Mouse (Mus musculus) midbrain, embryonic 15.5 days (tissue): ENCODE results near the gene Lclat1. TPM values are rescaled to one million over a fixed set of nuclear protein-coding genes. Genes with fewer than 3 reads are reported as not detected.

Source experiments
- ATAC-seq: fragments of 200-750 bp; cut with Nextera tagmentation; replicated peaks from 2 replicates; pipeline ENCODE4 v1.8.0; 2017; ENCODE audit warnings: moderate TSS enrichment
- H3K27ac ChIP-seq: fragments of 300-500 bp; sonication (generic); 2 replicates; pipeline ENCODE4 v1.5.1; 2015; ENCODE audit warnings: mild to moderate bottlenecking, inconsistent platforms
- H3K27me3 ChIP-seq: fragments of 300-500 bp; sonication (generic); replicated peaks from 2 replicates; pipeline ENCODE4 v1.6.1; 2015; ENCODE audit warnings: inconsistent platforms
- H3K36me3 ChIP-seq: fragments of 300-500 bp; sonication (generic); replicated peaks from 2 replicates; pipeline ENCODE4 v1.6.1; 2015; ENCODE audit warnings: inconsistent platforms
- H3K4me1 ChIP-seq: fragments of 300-500 bp; sonication (generic); 2 replicates; pipeline ENCODE4 v1.6.1; 2015; ENCODE audit warnings: inconsistent platforms
- H3K4me2 ChIP-seq: fragments of 300-500 bp; sonication (generic); 2 replicates; pipeline ENCODE4 v1.6.1; 2015; ENCODE audit warnings: inconsistent platforms, mild to moderate bottlenecking, moderate library complexity
- H3K4me3 ChIP-seq: fragments of 300-500 bp; sonication (generic); 2 replicates; pipeline ENCODE4 v1.5.1; 2015; ENCODE audit warnings: mild to moderate bottlenecking, inconsistent platforms
- H3K9ac ChIP-seq: fragments of 300-500 bp; sonication (generic); 2 replicates; pipeline ENCODE4 v1.6.1; 2015; ENCODE audit warnings: mild to moderate bottlenecking, inconsistent platforms
- H3K9me3 ChIP-seq: fragments of 300-500 bp; sonication (generic); 2 replicates; pipeline ENCODE4 v1.6.1; 2016; ENCODE audit warnings: inconsistent platforms
- WGBS: fragments of 180-500 bp; shearing (Covaris S2); methylation state at CpG from one replicate; pipeline ENCODE4 v1.1.7; 2015; ENCODE audit warnings: mixed read lengths; 5-methylcytosine and 5-hydroxymethylcytosine counted together
- polyA plus RNA-seq: library from polyadenylated mRNA; unstranded; fragments of >200 nt; fragmentation: Nextera tagmentation; extraction: Ambion mirVana; gene quantifications from 2 replicates; pipeline ENCODE4 v1.2.1, GENCODE M21; 2015

The Lclat1 gene
- polyA plus RNA-seq, 1 experiment from 2014 or later, result 11.5 TPM

- ATAC-seq, result no peak
- Histone ChIP-seq H3K36me3 (no peaks in the 10 kb centered on the region), H3K27me3 (no peaks in the 10 kb centered on the region), H3K27ac (no peak overlapping the region), H3K4me2 (no peak overlapping the region), H3K9me3 (no peaks in the 10 kb centered on the region), H3K4me3 (no peak overlapping the region), H3K9ac (no peak overlapping the region), H3K4me1 (peaks cover 4% of the 10 kb centered on the region; the same call in 1 of the 2 replicates)
- WGBS, result 94% methylated on average over 8 of the region's 8 CpGs
Measured at GRCm38 (mm10) chr17:73095585-73095984, 12.2 kb upstream of the Lclat1 start.

GRCm38 (mm10) chr17:73096484-73096883, 11.3 kb upstream of the Lclat1 start:
- H3K9ac ChIP-seq, result no peak overlapping the region
- peaks cover 4% of the 10 kb centered on the region; the same call in 1 of the 2 replicates for H3K4me1 ChIP-seq
- H3K27me3 ChIP-seq, result no peaks in the 10 kb centered on the region
- H3K4me2 ChIP-seq, result no peak overlapping the region
- 42% methylated on average over 5 of the region's 5 CpGs for WGBS
- H3K36me3 ChIP-seq, result no peaks in the 10 kb centered on the region
- no peaks in the 10 kb centered on the region for H3K9me3 ChIP-seq
- ATAC-seq, result no peak
- no peak overlapping the region for H3K4me3 ChIP-seq
- no peak overlapping the region for H3K27ac ChIP-seq

GRCm38 (mm10) chr17:73098636-73099035, 9.1 kb upstream of the Lclat1 start:
- no peak for ATAC-seq
- peaks cover 4% of the 10 kb centered on the region; the same call in 1 of the 2 replicates for H3K4me1 ChIP-seq
- no peaks in the 10 kb centered on the region for H3K36me3 ChIP-seq
- H3K4me3 ChIP-seq, result no peak overlapping the region
- WGBS, result 86% methylated on average over 1 of the region's 1 CpGs
- no peaks in the 10 kb centered on the region for H3K27me3 ChIP-seq
- no peak overlapping the region for H3K4me2 ChIP-seq
- H3K9me3 ChIP-seq, result no peaks in the 10 kb centered on the region
- no peak overlapping the region for H3K27ac ChIP-seq
- H3K9ac ChIP-seq, result no peak overlapping the region

GRCm38 (mm10) chr17:73100396-73100795, 7.4 kb upstream of the Lclat1 start:
- Histone ChIP-seq H3K36me3 (no peaks in the 10 kb centered on the region), H3K4me1 (no peaks in the 10 kb centered on the region), H3K9ac (no peak overlapping the region), H3K4me2 (no peak overlapping the region), H3K27ac (no peak overlapping the region), H3K9me3 (no peaks in the 10 kb centered on the region), H3K4me3 (no peak overlapping the region), H3K27me3 (no peaks in the 10 kb centered on the region)
- WGBS, result 91% methylated on average over 5 of the region's 5 CpGs
- ATAC-seq, result no peak

DNA sequence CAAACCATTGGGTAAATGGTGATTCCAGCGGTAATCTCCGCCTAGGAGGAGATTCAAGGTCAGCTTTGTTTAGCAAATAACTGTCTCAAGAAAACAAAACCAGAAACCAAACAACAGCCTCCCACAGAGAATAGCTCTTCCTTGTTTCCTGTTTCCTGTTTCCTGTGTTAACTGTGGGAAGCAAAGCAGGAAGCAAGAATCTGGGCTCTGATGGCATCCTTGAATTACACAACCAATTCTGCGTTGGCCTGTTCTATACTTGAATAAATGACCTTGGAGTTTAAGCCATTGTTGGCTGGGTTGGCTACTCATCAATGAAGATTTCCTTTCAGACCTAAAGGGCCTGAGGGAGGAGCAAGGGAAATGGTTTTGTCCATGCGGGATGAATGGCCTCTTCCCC, 5.2 kb upstream of the Lclat1 start:
- Histone ChIP-seq H3K4me3 (no peak overlapping the region), H3K4me2 (no peak overlapping the region), H3K9me3 (no peaks in the 10 kb centered on the region), H3K9ac (no peak overlapping the region), H3K27ac (no peak overlapping the region), H3K4me1 (no peaks in the 10 kb centered on the region), H3K36me3 (no peaks in the 10 kb centered on the region), H3K27me3 (no peaks in the 10 kb centered on the region)
- WGBS, result 84% methylated on average over 4 of the region's 4 CpGs
- ATAC-seq, result no peak

DNA sequence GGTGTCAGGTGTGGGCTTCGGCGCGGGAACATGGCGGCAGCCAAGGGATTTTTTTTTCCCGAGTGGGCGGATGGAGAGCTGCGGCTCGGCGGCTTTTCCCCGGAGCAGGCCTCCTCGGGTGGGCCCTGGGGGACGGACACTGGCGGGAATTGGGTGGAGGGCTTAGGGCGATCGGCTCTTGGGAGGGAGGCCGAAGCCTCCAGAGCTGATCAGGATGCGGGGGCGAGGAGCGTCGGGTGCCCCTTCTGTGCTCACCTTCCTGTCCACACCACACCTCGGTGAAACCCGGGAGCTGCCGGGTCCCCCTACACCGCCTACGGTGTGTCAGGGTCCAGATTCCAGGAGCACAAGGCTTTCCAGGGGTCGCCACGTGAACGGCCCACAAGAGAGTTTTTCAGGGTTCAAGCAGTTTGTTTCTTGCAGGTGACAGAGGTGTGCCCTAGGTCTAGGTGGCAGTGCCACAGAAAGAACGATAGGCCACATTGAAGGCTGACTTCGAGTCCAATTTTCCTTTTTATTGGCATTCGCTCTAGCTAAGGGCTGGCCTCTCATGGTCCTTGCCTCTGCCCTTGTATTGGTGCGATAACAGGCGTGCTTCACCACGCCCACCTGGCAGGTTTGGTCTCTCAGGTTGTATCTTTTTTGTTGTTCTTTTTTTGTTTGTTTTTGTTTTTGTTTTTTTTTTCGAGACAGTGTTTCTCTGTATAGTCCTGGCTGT, 544 bp downstream of the Lclat1 start:
- Histone ChIP-seq H3K4me2 (peak overlapping the region; percentile 79), H3K4me1 (peaks cover 14% of the 10 kb centered on the region), H3K27me3 (no peaks in the 10 kb centered on the region), H3K9me3 (no peaks in the 10 kb centered on the region), H3K27ac (peak overlapping the region; percentile 72), H3K4me3 (peak overlapping the region; percentile 67), H3K9ac (peak overlapping the region; percentile 73), H3K36me3 (no peaks in the 10 kb centered on the region)
- 8% methylated on average over 35 of the region's 35 CpGs for WGBS
- ATAC-seq, result peak; percentile 71

DNA sequence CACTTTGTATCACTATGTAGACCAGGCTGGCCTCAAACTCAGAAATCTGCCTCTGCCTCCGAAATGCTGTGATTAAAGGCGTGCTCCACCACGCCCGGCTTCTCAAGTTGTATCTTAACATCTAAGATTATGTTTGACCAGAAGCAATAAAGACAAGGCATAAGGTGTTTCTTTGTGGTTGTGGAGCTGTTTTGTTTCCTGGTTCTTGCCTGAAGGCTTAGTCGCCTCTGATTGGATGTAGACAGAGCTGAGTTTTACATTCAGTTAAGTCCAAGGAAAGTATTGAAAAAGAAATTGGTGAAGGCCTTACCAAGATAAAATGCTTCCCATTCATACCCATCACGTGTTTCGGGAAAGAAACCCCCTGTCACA, 1.1 kb downstream of the Lclat1 start:
- WGBS, result 86% methylated on average over 7 of the region's 7 CpGs
- H3K9me3 ChIP-seq, result no peaks in the 10 kb centered on the region
- ATAC-seq, result no peak
- no peaks in the 10 kb centered on the region for H3K27me3 ChIP-seq
- H3K36me3 ChIP-seq, result no peaks in the 10 kb centered on the region
- H3K4me1 ChIP-seq, result peaks cover 14% of the 10 kb centered on the region
- H3K27ac ChIP-seq, result no peak overlapping the region
- peak overlapping the region; percentile 67 for H3K4me3 ChIP-seq
- H3K9ac ChIP-seq, result peak overlapping the region; percentile 73; the same call in 1 of the 2 replicates
- peak overlapping the region; percentile 79 for H3K4me2 ChIP-seq

GRCm38 (mm10) chr17:73112128-73112527, 4.3 kb downstream of the Lclat1 start:
- H3K4me1 ChIP-seq, result peaks cover 14% of the 10 kb centered on the region
- H3K4me3 ChIP-seq, result no peak overlapping the region
- H3K9me3 ChIP-seq, result no peaks in the 10 kb centered on the region
- no peaks in the 10 kb centered on the region for H3K27me3 ChIP-seq
- no peak overlapping the region for H3K27ac ChIP-seq
- no peak overlapping the region for H3K9ac ChIP-seq
- no peak overlapping the region for H3K4me2 ChIP-seq
- no peak for ATAC-seq
- WGBS, result 70% methylated on average over 7 of the region's 7 CpGs
- no peaks in the 10 kb centered on the region for H3K36me3 ChIP-seq

DNA sequence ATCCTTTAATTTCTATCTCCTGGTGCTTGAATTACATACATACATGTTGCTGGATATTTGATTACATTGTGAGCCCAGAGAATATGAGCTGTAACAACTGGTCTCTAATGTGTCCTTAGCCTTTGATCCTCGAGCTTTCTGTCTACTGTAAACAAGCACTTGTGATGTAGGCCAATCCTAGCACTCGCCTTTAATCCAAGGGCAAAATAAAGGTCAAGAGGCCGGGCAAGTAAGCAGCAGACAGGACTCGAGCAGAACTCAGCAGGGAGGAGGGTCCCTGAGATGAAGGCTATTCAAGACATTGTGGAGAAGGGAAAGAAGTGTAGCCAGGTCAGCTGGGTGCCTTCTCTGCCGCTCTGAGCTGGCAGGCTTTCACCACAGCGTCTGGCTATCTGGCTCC, 4.8 kb downstream of the Lclat1 start:
- Histone ChIP-seq H3K27me3 (no peaks in the 10 kb centered on the region), H3K9ac (no peak overlapping the region), H3K27ac (no peak overlapping the region), H3K4me1 (peaks cover 14% of the 10 kb centered on the region), H3K9me3 (no peaks in the 10 kb centered on the region), H3K4me3 (no peak overlapping the region), H3K36me3 (no peaks in the 10 kb centered on the region), H3K4me2 (no peak overlapping the region)
- 15% methylated on average over 6 of the region's 6 CpGs for WGBS
- no peak for ATAC-seq

GRCm38 (mm10) chr17:73113230-73113629, 5.4 kb downstream of the Lclat1 start:
- H3K36me3 ChIP-seq, result no peaks in the 10 kb centered on the region
- peaks cover 14% of the 10 kb centered on the region for H3K4me1 ChIP-seq
- no peak for ATAC-seq
- H3K4me2 ChIP-seq, result no peak overlapping the region
- H3K4me3 ChIP-seq, result no peak overlapping the region
- H3K27me3 ChIP-seq, result no peaks in the 10 kb centered on the region
- no peaks in the 10 kb centered on the region for H3K9me3 ChIP-seq
- WGBS, result 94% methylated on average over 4 of the region's 4 CpGs
- no peak overlapping the region for H3K27ac ChIP-seq
- H3K9ac ChIP-seq, result no peak overlapping the region

DNA sequence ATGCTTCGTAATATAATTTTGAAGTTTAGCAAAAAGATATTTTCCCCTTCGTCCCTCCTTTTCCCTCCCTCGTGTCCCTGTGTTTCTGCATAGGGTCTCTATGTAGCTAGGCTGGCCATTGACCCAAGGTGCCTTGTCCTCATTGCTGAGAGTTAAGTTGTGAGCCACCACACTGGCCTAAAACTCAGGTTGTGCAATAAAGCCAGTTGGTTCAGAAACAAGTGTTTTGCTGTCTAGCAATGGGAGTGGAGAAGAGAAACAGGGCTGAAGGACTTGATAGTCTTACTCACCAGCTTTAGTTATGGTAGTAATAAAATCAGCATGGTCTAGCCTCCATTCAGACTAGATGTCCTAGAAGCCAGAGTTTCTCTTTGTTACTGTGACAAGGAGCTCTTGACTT, 10.3 kb downstream of the Lclat1 start:
- H3K27me3 ChIP-seq, result no peaks in the 10 kb centered on the region
- no peak overlapping the region for H3K4me2 ChIP-seq
- H3K9me3 ChIP-seq, result no peaks in the 10 kb centered on the region
- 91% methylated on average over 3 of the region's 3 CpGs for WGBS
- H3K4me1 ChIP-seq, result no peaks in the 10 kb centered on the region
- H3K27ac ChIP-seq, result no peak overlapping the region
- no peak overlapping the region for H3K4me3 ChIP-seq
- ATAC-seq, result no peak
- H3K9ac ChIP-seq, result no peak overlapping the region
- H3K36me3 ChIP-seq, result no peaks in the 10 kb centered on the region

DNA sequence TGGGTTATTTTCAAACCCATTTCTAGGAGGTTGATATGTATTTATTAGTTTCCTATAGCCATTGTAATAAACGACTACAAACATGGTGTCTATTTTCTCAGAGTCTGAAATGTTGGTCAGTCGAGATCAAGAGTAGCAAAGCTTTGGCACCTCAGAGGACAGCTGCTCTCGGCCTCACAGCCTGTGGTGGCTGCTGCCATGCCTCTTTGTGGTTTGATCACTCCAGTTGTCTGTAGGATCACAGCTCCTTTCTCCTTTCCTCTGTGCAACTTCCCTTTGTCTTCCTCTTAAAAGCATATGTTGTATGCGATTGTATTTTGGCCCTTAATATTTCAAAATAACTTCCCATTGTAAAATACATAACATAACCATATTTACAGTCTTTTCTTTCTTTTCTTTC, 10.9 kb downstream of the Lclat1 start:
- no peak for ATAC-seq
- WGBS, result 79% methylated on average over 4 of the region's 4 CpGs
- Histone ChIP-seq H3K9me3 (no peaks in the 10 kb centered on the region), H3K4me2 (no peak overlapping the region), H3K27me3 (no peaks in the 10 kb centered on the region), H3K4me1 (no peaks in the 10 kb centered on the region), H3K9ac (no peak overlapping the region), H3K4me3 (no peak overlapping the region), H3K36me3 (no peaks in the 10 kb centered on the region), H3K27ac (no peak overlapping the region)

GRCm38 (mm10) chr17:73119150-73119549, 11.4 kb downstream of the Lclat1 start:
- Histone ChIP-seq H3K27me3 (no peaks in the 10 kb centered on the region), H3K4me2 (no peak overlapping the region), H3K36me3 (no peaks in the 10 kb centered on the region), H3K9ac (no peak overlapping the region), H3K4me1 (no peaks in the 10 kb centered on the region), H3K9me3 (no peaks in the 10 kb centered on the region), H3K27ac (no peak overlapping the region), H3K4me3 (no peak overlapping the region)
- 89% methylated on average over 6 of the region's 6 CpGs for WGBS
- no peak for ATAC-seq
